Mouse (Mus musculus) megakaryocyte-erythroid progenitor cell, adult 5-6 weeks (primary cell): ENCODE measurements around the gene Lif. TPM values are rescaled to one million over a fixed set of nuclear protein-coding genes. Genes with fewer than 3 reads are reported as not detected.
A peak's percentile ranks its signal among the peaks of the same experiment; 100 is the strongest.

Experiments
- ATAC-seq: replicated peaks from 2 replicates; pipeline ENCODE4 v1.8.0; 2016; ENCODE audit warnings: mild to moderate bottlenecking, inconsistent platforms; ENCODE audit not compliant: severe bottlenecking, poor library complexity, low FRiP score, low TSS enrichment
- total RNA-seq, 2 experiments: library from RNA; stranded (forward) in 1 of 2; stranded (reverse) in 1 of 2; fragments of 200-1000, 215-1000 nt in 1 of 2; fragments of >200 nt in 1 of 2; fragmentation: Nextera tagmentation in 1 of 2; gene quantifications; 2 replicates each; pipeline ENCODE4 v1.2.3; 2014 to 2017

The Lif gene
- total RNA-seq, 2 experiments from 2014 or later: 0.33 TPM; not detected in 1

DNA sequence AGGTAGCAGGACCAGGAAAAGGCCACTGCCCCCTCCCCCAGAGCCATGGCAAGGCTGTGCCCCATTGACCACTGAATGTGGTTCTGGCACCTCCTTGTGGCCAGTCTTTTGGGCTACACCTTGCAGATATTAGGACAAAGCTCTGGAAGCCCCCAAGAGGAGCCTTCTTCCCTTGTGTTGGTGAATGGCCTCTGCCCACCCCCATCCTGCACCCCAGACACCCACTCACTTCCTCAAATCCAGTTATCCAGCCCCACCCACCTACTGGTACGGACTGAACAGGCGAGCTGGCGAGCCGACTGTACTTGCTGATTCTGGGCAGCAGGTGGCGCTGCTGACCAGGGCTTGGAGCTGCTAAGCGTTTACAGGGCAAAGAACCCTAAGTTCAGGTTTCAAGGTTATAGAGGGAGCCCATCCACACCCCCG, 1.3 kb downstream of the Lif start:
- ATAC-seq: peak; percentile 73

- ATAC-seq: no peak
Observed at GRCm38 (mm10) chr11:4260463-4261187, 3.3 kb downstream of the Lif start.

DNA sequence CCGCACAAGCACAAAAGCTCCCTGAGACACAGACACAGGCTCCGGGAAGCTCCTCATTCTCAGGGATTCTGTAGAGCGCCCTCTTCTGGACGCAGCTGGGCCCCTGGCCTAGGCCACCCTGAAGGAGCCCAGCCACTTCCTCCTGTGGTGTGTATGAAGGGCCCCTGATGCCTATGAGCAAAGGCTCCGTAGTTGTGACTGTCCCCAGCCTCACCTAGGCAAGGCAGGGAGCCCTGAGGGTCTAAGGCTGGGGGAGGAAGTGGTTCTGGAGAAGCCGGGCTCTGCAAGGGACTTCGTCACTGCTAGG, 3.8 kb downstream of the Lif start:
- peak; percentile 53; the same call in 1 of the 2 replicates for ATAC-seq

DNA sequence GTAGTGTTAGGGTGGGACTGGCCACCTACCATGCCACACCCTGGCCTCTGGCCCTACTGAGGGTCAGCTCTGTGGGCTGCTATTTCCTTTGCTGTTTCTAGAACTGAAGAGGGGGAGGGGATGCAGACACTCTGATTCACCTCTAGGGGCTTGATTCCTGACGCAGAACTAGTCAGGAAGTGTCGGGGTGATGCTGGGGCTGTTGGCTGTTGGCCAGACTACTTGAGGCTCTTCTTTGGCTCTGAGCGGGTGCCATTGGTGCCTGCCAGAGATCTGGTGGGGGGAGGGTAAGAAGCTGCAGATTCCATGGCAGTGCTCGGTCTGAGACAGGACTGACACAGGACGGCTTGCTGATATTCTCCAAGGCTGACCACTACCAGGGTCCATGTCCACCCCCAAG, 4.6 kb downstream of the Lif start:
- 0 out of 2 replicates have a peak, but pooled peaks have one; percentile 28 for ATAC-seq

GRCm38 (mm10) chr11:4262847-4263246, 5.5 kb downstream of the Lif start:
- no peak for ATAC-seq

GRCm38 (mm10) chr11:4263296-4263695, 5.9 kb downstream of the Lif start:
- ATAC-seq: no peak

- ATAC-seq: no peak
Observed at GRCm38 (mm10) chr11:4264066-4264465, 6.7 kb downstream of the Lif start.

DNA sequence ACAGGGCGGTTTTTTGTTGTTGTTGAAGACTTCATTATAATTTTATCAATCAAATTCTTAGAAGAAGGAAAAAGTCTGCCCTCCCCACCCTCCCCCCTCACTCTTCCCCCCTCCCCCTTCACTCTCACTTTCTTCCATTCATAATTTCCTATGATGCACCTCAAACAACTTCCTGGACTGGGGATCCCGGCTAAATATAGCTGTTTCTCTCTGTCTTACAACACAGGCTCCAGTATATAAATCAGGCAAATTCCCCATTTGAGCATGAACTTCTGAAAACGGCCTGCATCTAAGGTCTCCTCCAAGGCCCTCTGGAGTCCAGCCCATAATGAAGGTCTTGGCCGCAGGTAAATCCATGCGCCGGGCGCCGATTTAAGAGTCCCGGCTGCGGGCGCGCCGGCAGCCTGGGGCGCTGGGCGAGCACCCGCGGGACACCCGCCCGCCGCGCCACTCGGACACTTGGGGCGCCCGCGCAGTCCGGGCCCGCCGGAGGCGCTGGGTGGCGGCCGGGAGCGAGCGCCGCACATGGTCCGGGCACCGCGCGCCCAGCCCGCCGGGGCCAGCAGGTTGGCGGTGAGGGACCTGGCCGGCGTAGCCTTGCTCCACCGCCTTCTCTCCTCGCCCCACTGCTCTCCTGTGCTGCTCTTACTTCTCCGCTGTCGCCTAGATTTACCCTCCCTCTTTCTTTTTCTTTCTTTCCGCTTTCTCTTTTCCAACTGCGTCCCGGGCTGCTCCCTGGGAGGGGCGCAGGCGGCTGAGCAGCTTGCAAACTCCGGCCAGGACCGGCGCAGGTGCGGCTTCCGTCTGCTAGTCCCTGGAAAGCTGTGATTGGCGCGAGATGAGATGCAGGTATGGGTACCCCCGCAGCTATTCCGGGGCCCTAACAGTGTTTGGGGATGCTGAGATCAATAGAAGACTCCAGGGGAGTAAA, 9.2 kb downstream of the Lif start:
- ATAC-seq: no peak

DNA sequence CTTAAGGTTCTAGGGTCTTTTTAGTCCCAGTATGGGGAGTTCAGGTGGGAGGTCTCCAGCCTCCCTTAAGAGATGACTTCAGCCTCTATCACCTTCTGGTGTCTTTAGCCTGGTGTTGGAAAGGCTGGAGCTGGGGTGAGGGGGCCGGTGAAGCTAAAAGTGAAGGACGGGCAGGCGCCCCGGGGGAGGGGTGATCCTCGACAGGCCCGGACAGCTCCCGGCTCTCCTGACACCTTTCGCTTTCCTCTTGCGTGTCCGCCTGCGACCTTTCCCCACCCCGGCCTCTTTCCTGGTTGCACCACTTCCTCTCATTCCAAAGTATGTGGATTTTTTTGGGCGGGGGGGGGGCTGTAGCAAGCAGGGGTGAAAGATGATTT, 9.8 kb downstream of the Lif start:
- ATAC-seq: no peak

DNA sequence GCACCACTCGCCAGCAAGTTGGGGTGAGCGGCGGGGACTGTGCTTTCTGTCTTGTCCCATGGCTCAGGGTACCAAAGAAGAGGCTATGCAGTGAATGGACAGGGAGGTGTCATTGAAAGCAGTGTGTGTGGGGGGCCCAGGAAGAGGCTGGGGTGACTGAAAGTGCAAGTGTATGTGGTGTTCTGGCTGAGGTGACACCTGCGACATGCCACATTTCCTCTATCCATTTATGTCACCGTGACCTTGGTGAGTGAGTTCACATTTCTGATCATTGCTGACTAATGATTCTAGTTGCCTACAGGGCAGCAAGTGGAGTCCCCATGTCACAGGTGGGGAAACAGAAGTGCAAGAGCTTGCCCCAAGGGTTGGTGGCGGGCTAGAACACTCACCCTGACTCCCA, 11.1 kb downstream of the Lif start:
- ATAC-seq: no peak

- ATAC-seq: no peak
Observed at GRCm38 (mm10) chr11:4270744-4271459, 13.5 kb downstream of the Lif start.

- no peak for ATAC-seq
Observed at GRCm38 (mm10) chr11:4271544-4271943, 14.2 kb downstream of the Lif start.

DNA sequence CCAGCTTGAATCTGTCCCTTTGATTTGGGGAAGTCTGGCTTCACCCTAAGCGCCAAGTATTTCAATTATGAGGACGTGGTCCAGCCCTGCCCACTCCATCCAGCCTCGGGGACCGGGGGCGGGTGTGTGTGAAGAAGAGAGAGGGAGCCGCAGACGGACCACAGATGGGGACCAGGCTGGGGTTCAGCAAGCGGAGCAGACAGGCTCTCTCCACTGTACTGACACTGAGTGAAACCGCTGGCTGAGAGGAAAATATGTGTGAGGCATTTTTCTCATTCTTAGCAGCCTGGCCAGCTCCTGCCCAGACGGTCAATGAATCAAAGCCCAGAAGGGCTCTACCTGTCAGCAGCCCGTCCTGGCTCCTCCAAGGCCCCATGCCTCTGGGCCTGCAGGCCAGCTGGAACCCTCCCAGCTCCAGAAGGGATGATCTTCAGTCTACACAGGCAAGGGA, 19.1 kb downstream of the Lif start:
- no peak for ATAC-seq

GRCm38 (mm10) chr11:4279909-4280308, 22.6 kb downstream of the Lif start:
- no peak for ATAC-seq

GRCm38 (mm10) chr11:4281852-4282251, 24.5 kb downstream of the Lif start:
- no peak for ATAC-seq

- ATAC-seq: no peak
Observed at GRCm38 (mm10) chr11:4283627-4284026, 26.3 kb downstream of the Lif start.

DNA sequence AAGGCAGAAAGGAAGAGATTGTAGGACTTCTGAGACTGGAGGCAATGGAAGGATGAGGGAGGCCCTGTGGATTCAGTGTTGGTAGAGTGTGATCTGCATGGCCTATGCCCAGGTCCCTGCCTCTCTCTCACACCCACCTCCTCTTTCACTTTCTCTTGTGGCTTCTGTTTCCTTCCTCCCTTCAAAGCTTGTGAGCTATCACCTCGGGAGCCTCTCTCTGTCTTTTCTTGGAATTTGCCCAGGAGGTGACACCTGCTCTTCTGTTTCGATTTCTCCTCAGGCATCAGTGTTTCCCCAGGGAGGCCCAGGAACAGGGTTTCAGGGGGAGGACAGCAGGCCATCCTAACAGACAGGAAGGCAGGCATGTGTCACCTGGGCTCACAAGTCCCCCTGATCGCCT, 31.9 kb downstream of the Lif start:
- no peak for ATAC-seq

- no peak for ATAC-seq
Observed at GRCm38 (mm10) chr11:4291639-4292038, 34.3 kb downstream of the Lif start.

DNA sequence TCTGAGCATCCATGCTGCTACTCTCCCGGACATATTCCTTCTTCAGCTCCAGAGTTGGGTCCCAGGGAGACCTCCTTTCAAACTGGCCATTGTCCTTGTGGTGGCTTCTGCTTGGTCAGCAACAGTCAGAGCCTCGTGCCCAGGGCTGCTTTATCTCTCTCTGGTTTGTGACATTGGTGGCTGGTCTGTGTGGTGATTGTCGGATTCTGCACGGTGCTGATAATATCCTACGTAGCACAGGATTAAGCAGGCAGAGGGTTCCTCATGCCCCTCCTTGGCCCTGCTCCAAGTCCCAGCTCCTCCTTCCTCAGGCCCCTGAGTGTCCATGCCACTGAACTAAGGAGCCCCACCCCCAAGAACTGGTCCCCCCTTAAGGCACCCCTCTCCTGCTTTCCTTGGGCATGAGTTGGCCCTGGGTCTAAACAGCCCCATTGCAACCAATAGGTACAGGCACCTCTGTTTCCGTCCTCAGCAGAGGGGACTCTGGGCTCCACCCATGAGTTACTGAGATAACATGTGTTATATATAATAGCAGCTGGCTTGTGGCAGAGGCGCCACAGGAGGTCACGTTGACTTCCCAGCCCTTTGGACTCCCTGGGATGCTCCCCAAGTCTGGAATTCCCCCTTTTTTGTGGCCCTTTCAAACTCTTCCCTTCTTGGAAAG, 35.0 kb downstream of the Lif start:
- peak; percentile 86 for ATAC-seq

DNA sequence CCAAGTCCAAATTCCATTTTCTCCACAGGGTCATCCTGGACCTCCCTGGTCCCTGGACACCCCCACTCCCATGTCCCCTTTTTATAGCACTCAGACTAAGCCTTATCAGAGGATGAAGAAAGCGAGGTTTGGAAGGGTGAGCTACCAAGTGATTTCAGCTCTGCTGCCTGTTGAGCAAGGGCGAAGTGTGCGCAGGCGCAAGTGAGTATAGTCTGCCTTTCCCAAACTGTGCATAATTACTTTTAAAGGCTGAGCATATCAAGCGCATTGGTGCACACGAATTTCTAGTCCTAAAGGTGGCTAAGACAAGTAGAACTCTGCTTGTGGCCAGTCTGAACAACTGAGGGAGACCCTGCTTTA, 35.5 kb downstream of the Lif start:
- ATAC-seq: peak; percentile 11; the same call in 1 of the 2 replicates
